Mouse (Mus musculus): Measurements from ENCODE around the gene Scly. TPM values are rescaled to one million over a fixed set of nuclear protein-coding genes. Genes with fewer than 3 reads are reported as not detected.

Gene Scly
- polyA plus RNA-seq, 1 experiment: 30.2 TPM

GRCm38 (mm10) chr1:91356105-91356504 is 58.0 kb downstream of the Scly start:
- no peaks in the 10 kb centered on the region for H3K36me3 ChIP-seq (ENCODE audit: control insufficient read depth, insufficient read depth, low read length)
- TF ChIP-seq POLR2A (IDR thresholded peaks at IDR 0.05; ENCODE audit: low read depth, low read length) (no peak), CTCF (IDR thresholded peaks at IDR 0.05; ENCODE audit: extremely low read depth, insufficient read length, insufficient replicate concordance, low read depth, low read length) (no peak)
- WGBS: 80% methylated on average over 11 of the region's 11 CpGs
- H3K27me3 ChIP-seq (ENCODE audit: control insufficient read depth, insufficient read depth, low read length): no peaks in the 10 kb centered on the region
- H3K27ac ChIP-seq (ENCODE audit: insufficient read depth, low read depth, low read length): no peak overlapping the region
- no peak overlapping the region for H3K4me3 ChIP-seq (ENCODE audit: low read depth, low read length)
- H3K4me1 ChIP-seq (ENCODE audit: control insufficient read depth, insufficient read depth, insufficient read length, low read length): no peaks in the 10 kb centered on the region

- Histone ChIP-seq H3K4me1 (ENCODE audit: control insufficient read depth, insufficient read depth, insufficient read length, low read length) (peaks cover 7% of the 10 kb centered on the region), H3K4me3 (ENCODE audit: low read depth, low read length) (no peak overlapping the region), H3K27ac (ENCODE audit: insufficient read depth, low read depth, low read length) (no peak overlapping the region), H3K27me3 (ENCODE audit: control insufficient read depth, insufficient read depth, low read length) (no peaks in the 10 kb centered on the region), H3K36me3 (ENCODE audit: control insufficient read depth, insufficient read depth, low read length) (no peaks in the 10 kb centered on the region)
- WGBS: 52% methylated on average over 5 of the region's 5 CpGs
- TF ChIP-seq POLR2A (IDR thresholded peaks at IDR 0.05; ENCODE audit: low read depth, low read length): no peak
- no peak for TF ChIP-seq CTCF (IDR thresholded peaks at IDR 0.05; ENCODE audit: extremely low read depth, insufficient read length, insufficient replicate concordance, low read depth, low read length)
These were observed 64.0 kb downstream of the Scly start for GRCm38 (mm10) chr1:91362113-91362512.

- Histone ChIP-seq H3K4me3 (ENCODE audit: low read depth, low read length) (no peak overlapping the region), H3K27ac (ENCODE audit: insufficient read depth, low read depth, low read length) (no peak overlapping the region), H3K36me3 (ENCODE audit: control insufficient read depth, insufficient read depth, low read length) (no peaks in the 10 kb centered on the region), H3K27me3 (ENCODE audit: control insufficient read depth, insufficient read depth, low read length) (no peaks in the 10 kb centered on the region), H3K4me1 (ENCODE audit: control insufficient read depth, insufficient read depth, insufficient read length, low read length) (peaks cover 24% of the 10 kb centered on the region)
- 92% methylated on average over 16 of the region's 16 CpGs for WGBS
- TF ChIP-seq CTCF (IDR thresholded peaks at IDR 0.05; ENCODE audit: extremely low read depth, insufficient read length, insufficient replicate concordance, low read depth, low read length) (no peak), POLR2A (IDR thresholded peaks at IDR 0.05; ENCODE audit: low read depth, low read length) (no peak)
These were observed 66.9 kb downstream of the Scly start for GRCm38 (mm10) chr1:91364822-91365644.

GRCm38 (mm10) chr1:91365816-91366214 is 67.7 kb downstream of the Scly start:
- Histone ChIP-seq H3K4me1 (ENCODE audit: control insufficient read depth, insufficient read depth, insufficient read length, low read length) (peaks cover 29% of the 10 kb centered on the region), H3K4me3 (ENCODE audit: low read depth, low read length) (peak overlapping the region; percentile 71), H3K27ac (ENCODE audit: insufficient read depth, low read depth, low read length) (no peak overlapping the region), H3K27me3 (ENCODE audit: control insufficient read depth, insufficient read depth, low read length) (no peaks in the 10 kb centered on the region), H3K36me3 (ENCODE audit: control insufficient read depth, insufficient read depth, low read length) (0 out of 2 replicates have a peak, but pooled peaks cover 1% of the 10 kb centered on the region)
- TF ChIP-seq POLR2A (IDR thresholded peaks at IDR 0.05; ENCODE audit: low read depth, low read length) (no peak), CTCF (IDR thresholded peaks at IDR 0.05; ENCODE audit: extremely low read depth, insufficient read length, insufficient replicate concordance, low read depth, low read length) (no peak)
- WGBS: 42% methylated on average over 8 of the region's 8 CpGs

- Histone ChIP-seq H3K36me3 (ENCODE audit: control insufficient read depth, insufficient read depth, low read length) (peaks cover 1% of the 10 kb centered on the region; the same call in 1 of the 2 replicates), H3K27me3 (ENCODE audit: control insufficient read depth, insufficient read depth, low read length) (no peaks in the 10 kb centered on the region), H3K4me3 (ENCODE audit: low read depth, low read length) (peak within 1 kb of the TSS; percentile 71), H3K27ac (ENCODE audit: insufficient read depth, low read depth, low read length) (peak within 1 kb of the TSS; percentile 59), H3K4me1 (ENCODE audit: control insufficient read depth, insufficient read depth, insufficient read length, low read length) (peaks cover 29% of the 10 kb centered on the region)
- WGBS: 1% methylated on average over 67 of the region's 68 CpGs
- no peak for TF ChIP-seq POLR2A (IDR thresholded peaks at IDR 0.05; ENCODE audit: low read depth, low read length)
- peak; percentile 53 for TF ChIP-seq CTCF (IDR thresholded peaks at IDR 0.05; ENCODE audit: extremely low read depth, insufficient read length, insufficient replicate concordance, low read depth, low read length)
These were observed 68.3 kb downstream of the Scly start, which contains the start of gene Erfe for GRCm38 (mm10) chr1:91366215-91367108. Gene Erfe (plus strand): TSS chr1:91366430.

GRCm38 (mm10) chr1:91367295-91367694 is 69.2 kb downstream of the Scly start:
- WGBS: 90% methylated on average over 3 of the region's 3 CpGs
- Histone ChIP-seq H3K4me3 (ENCODE audit: low read depth, low read length) (peak overlapping the region; percentile 21), H3K4me1 (ENCODE audit: control insufficient read depth, insufficient read depth, insufficient read length, low read length) (peaks cover 29% of the 10 kb centered on the region), H3K27me3 (ENCODE audit: control insufficient read depth, insufficient read depth, low read length) (no peaks in the 10 kb centered on the region), H3K36me3 (ENCODE audit: control insufficient read depth, insufficient read depth, low read length) (peaks cover 9% of the 10 kb centered on the region; the same call in 1 of the 2 replicates), H3K27ac (ENCODE audit: insufficient read depth, low read depth, low read length) (no peak overlapping the region)
- no peak for TF ChIP-seq CTCF (IDR thresholded peaks at IDR 0.05; ENCODE audit: extremely low read depth, insufficient read length, insufficient replicate concordance, low read depth, low read length)
- no peak for TF ChIP-seq POLR2A (IDR thresholded peaks at IDR 0.05; ENCODE audit: low read depth, low read length)

Measured in small intestine, adult 2 months (tissue).